In the genomic region with DNA sequence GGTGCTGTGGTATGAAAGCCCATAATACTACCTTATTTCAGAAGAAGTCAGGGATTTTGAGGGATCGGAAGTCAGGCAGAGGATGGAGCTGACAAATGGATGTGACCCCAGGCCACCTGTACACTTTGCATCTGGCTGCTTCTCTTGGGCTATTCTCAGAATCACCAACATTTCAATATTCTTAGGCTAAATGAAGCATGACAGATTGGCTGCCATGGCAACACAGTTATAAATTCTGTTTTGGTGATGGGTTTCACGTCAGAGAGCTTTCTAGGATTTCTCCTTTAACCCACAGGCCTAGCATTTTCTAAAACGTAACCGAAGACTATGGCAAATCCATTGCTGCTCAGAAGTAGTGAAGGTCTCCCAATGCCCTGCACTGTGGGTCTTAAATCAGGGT, we compare ENCODE assay signal across 16 mouse cellular contexts. TPM values are rescaled to one million over a fixed set of nuclear protein-coding genes. Genes with fewer than 3 reads are reported as not detected.
DNase-seq lines count a peak whose midpoint lies in the region.
"Had no signal": no experiment of that assay in that cellular context is flagged by ENCODE, and none has a peak within 500 bp of the region (broad histone marks: within the 10 kb centered on the region; RNA-seq: fewer than 3 reads in every experiment).

No protein-coding gene starts in this region.

- peak; percentile 11 for DNase-seq in embryo, embryonic 10 days (ENCODE audit: low spot score)
- DNase-seq in embryo, embryonic 9.5 days (ENCODE audit: extremely low spot score), result no peak
- DNase-seq in left cerebral cortex, postnatal 14 days (ENCODE audit: low spot score in 2 of 2), result peak; percentile 30 to 52
- no peak for DNase-seq in left cerebral cortex, postnatal 4 days
- peak; percentile 43 for DNase-seq in A20 (ENCODE audit: low read depth, low spot score)
- DNase-seq in layer of hippocampus, adult 8-10 months (ENCODE audit: low spot score in 2 of 2), result peak; percentile 17 to 40
- no peak for DNase-seq in heart, adult 8-10 months (ENCODE audit: low spot score)
- DNase-seq in gastrocnemius, adult 18-20 months (ENCODE audit: low spot score), result no peak
- DNase-seq: adrenal gland, postnatal 36 days; cerebellum, adult 18-20 months; cerebellum, postnatal 25 days; gastrocnemius, postnatal 10 days; kidney, adult 8-10 months; kidney, postnatal 10 days had no signal

- intact Hi-C loops in left cerebral cortex, postnatal 14 days (cut with DNase I), result no loop called here
- intact Hi-C loops in left cerebral cortex, postnatal 4 days (cut with DNase I), result no loop called here

RNA-seq across cellular contexts. Expression of gene Ccdc3, which starts 59.9 kb away (rescaled TPM):
- 10 to 100 TPM; 19.6 to 25.3 TPM for total RNA-seq in left cerebral cortex, postnatal 14 days (2021)
- 1 to 10 TPM; 6.0 to 6.8 TPM for total RNA-seq in left cerebral cortex, postnatal 4 days (2021)
- 10 to 100 TPM; 11.1 to 13.7 (median 12.0) TPM for total RNA-seq in layer of hippocampus, adult 8-10 months (2022)
- 1 to 10 TPM; 2.2 to 3.2 (median 3.1) TPM for total RNA-seq in heart, adult 8-10 months (2022)
- 1 to 10 TPM; 3.6 to 7.3 TPM for total RNA-seq in gastrocnemius, adult 18-20 months (2021)
- total RNA-seq: granulocyte monocyte progenitor cell, adult 5-6 weeks; neutrophil, adult 5-6 weeks had no signal

Comparison
In these comparisons a context has a peak if more than half of its experiments do, and no peak if none do; other contexts are left out.
1. DNase-seq: peak in embryo, embryonic 10 days (single experiment), left cerebral cortex, postnatal 14 days (2 of 2), A20 (single experiment) and layer of hippocampus, adult 8-10 months (2 of 2); none in embryo, embryonic 9.5 days (single experiment), left cerebral cortex, postnatal 4 days (single experiment), heart, adult 8-10 months (single experiment) and gastrocnemius, adult 18-20 months (single experiment).